Comparison of ENCODE assay signal across 16 mouse cellular contexts in genomic region chr5:62043678-62044077, GRCm38 (mm10).
"Had no signal": no experiment of that assay in that cellular context is flagged by ENCODE, and none has a peak within 500 bp of the region (broad histone marks: within the 10 kb centered on the region; RNA-seq: fewer than 3 reads in every experiment).

No protein-coding gene starts in this region.

- H3K27ac ChIP-seq: kidney, embryonic 15.5 days; limb, embryonic 13.5 days; liver, embryonic 15.5 days; midbrain, embryonic 10.5 days; neural tube, embryonic 15.5 days; stomach, embryonic 15.5 days had no signal

- H3K4me3 ChIP-seq: kidney, embryonic 15.5 days; limb, embryonic 13.5 days; liver, embryonic 15.5 days; midbrain, embryonic 10.5 days; myocyte; neural tube, embryonic 15.5 days; stomach, embryonic 15.5 days had no signal

- H3K4me1 ChIP-seq: kidney, embryonic 15.5 days; limb, embryonic 13.5 days; liver, embryonic 15.5 days; midbrain, embryonic 10.5 days; neural tube, embryonic 15.5 days; stomach, embryonic 15.5 days had no signal

- H3K9me3 ChIP-seq: kidney, embryonic 15.5 days; limb, embryonic 13.5 days; liver, embryonic 15.5 days; midbrain, embryonic 10.5 days; neural tube, embryonic 15.5 days; stomach, embryonic 15.5 days had no signal

- H3K36me3 ChIP-seq: kidney, embryonic 15.5 days; limb, embryonic 13.5 days; liver, embryonic 15.5 days; midbrain, embryonic 10.5 days; neural tube, embryonic 15.5 days; stomach, embryonic 15.5 days had no signal

- H3K27me3 ChIP-seq: kidney, embryonic 15.5 days; limb, embryonic 13.5 days; liver, embryonic 15.5 days; neural tube, embryonic 15.5 days; stomach, embryonic 15.5 days had no signal

- H3K4me2 ChIP-seq: kidney, embryonic 15.5 days; limb, embryonic 13.5 days; liver, embryonic 11.5 days; liver, embryonic 15.5 days; lung, embryonic 14.5 days; neural tube, embryonic 15.5 days; stomach, embryonic 15.5 days had no signal

- DNase-seq: kidney, adult 2 months; kidney, postnatal 14 days; left cerebral cortex, postnatal 4 days; lung, embryonic 14.5 days; lung, postnatal 10 days; lung, postnatal 4 days; midbrain, embryonic 14.5 days; thymus, postnatal 4 days had no signal

- H3K9ac ChIP-seq: kidney, embryonic 15.5 days; limb, embryonic 13.5 days; liver, embryonic 15.5 days; lung, embryonic 14.5 days; neural tube, embryonic 15.5 days; stomach, embryonic 15.5 days had no signal
